Mouse (Mus musculus): ENCODE data around the gene Arhgef38.

- TF ChIP-seq CTCF (IDR thresholded peaks at IDR 0.05; ENCODE audit: insufficient read depth, low read depth, low read length) = no peak
- TF ChIP-seq POLR2A (IDR thresholded peaks at IDR 0.05; ENCODE audit: insufficient read depth, low read depth, low read length) = no peak
These were observed 58.6 kb downstream of the Arhgef38 start for GRCm38 (mm10) chr3:133176033-133176750.
